Mouse (Mus musculus): ENCODE results near the gene Prg2. TPM values are rescaled to one million over a fixed set of nuclear protein-coding genes. Genes with fewer than 3 reads are reported as not detected.

Gene Prg2
- polyA plus RNA-seq, 1 experiment from 2014 or later = 0.69 TPM

Other genes starting within 250 kb of the Prg2 start
- 15.0 and 16.2 TPM in 2 replicates for gene Ypel4, start 246.4 kb upstream of the Prg2 start, polyA plus RNA-seq (2015; fragmentation: Nextera tagmentation; extraction: Ambion mirVana)
- 5.0 and 5.9 TPM in 2 replicates for gene Gm19426, start 236.8 kb upstream of the Prg2 start, polyA plus RNA-seq (2015; fragmentation: Nextera tagmentation; extraction: Ambion mirVana)
- 33.1 and 38.3 TPM in 2 replicates for gene Serping1, start 205.0 kb upstream of the Prg2 start, polyA plus RNA-seq (2015; fragmentation: Nextera tagmentation; extraction: Ambion mirVana)
- gene Ube2l6, start 181.6 kb upstream of the Prg2 start, polyA plus RNA-seq (2015; fragmentation: Nextera tagmentation; extraction: Ambion mirVana) = 20.1 and 30.9 TPM in 2 replicates
- not detected in 2 replicates for gene Smtnl1, start 157.8 kb upstream of the Prg2 start, polyA plus RNA-seq (2015; fragmentation: Nextera tagmentation; extraction: Ambion mirVana)
- gene Timm10, start 153.5 kb upstream of the Prg2 start, polyA plus RNA-seq (2015; fragmentation: Nextera tagmentation; extraction: Ambion mirVana) = 78.9 and 86.0 TPM in 2 replicates
- gene Slc43a1, start 141.6 kb upstream of the Prg2 start, polyA plus RNA-seq (2015; fragmentation: Nextera tagmentation; extraction: Ambion mirVana) = 1.3 and 5.0 TPM in 2 replicates
- gene Rtn4rl2, start 93.8 kb upstream of the Prg2 start, polyA plus RNA-seq (2015; fragmentation: Nextera tagmentation; extraction: Ambion mirVana) = 3.6 and 3.9 TPM in 2 replicates
- gene Slc43a3, start 43.9 kb upstream of the Prg2 start, polyA plus RNA-seq (2015; fragmentation: Nextera tagmentation; extraction: Ambion mirVana) = 5.7 and 15.2 TPM in 2 replicates
- gene Prg3, start 7.8 kb downstream of the Prg2 start, polyA plus RNA-seq (2015; fragmentation: Nextera tagmentation; extraction: Ambion mirVana) = not detected in 2 replicates
- 146 and 191 TPM in 2 replicates for gene Ssrp1, start 56.8 kb downstream of the Prg2 start, polyA plus RNA-seq (2015; fragmentation: Nextera tagmentation; extraction: Ambion mirVana)
- 19.5 and 21.6 TPM in 2 replicates for gene P2rx3, start 57.0 kb downstream of the Prg2 start, polyA plus RNA-seq (2015; fragmentation: Nextera tagmentation; extraction: Ambion mirVana)
- 19.7 and 24.3 TPM in 2 replicates for gene Tnks1bp1, start 67.6 kb downstream of the Prg2 start, polyA plus RNA-seq (2015; fragmentation: Nextera tagmentation; extraction: Ambion mirVana)
- gene Aplnr, start 155.8 kb downstream of the Prg2 start, polyA plus RNA-seq (2015; fragmentation: Nextera tagmentation; extraction: Ambion mirVana) = 29.8 and 45.8 TPM in 2 replicates
- 9.5 and 9.6 TPM in 2 replicates for gene Lrrc55, start 216.7 kb downstream of the Prg2 start, polyA plus RNA-seq (2015; fragmentation: Nextera tagmentation; extraction: Ambion mirVana)

All from neural tube, embryonic 15.5 days (tissue).